Mouse (Mus musculus) ES-E14 (cell line): ENCODE measurements around the gene Slc28a1. TPM values are rescaled to one million over a fixed set of nuclear protein-coding genes. Genes with fewer than 3 reads are reported as not detected.
"Not testable (repeated sequence)": the region's sequence is repeated elsewhere in the genome, so short reads cannot be mapped to it uniquely, and the experiment has no call there.

ENCODE experiments used
- DNase-seq: peaks from one replicate; pipeline ENCODE4 v3.0.0-alpha.2; 2013; ENCODE audit warnings: low read depth, low spot score
- H3K27ac ChIP-seq: 2 replicates; pipeline ENCODE4 v1.5.1; 2012; ENCODE audit warnings: low read depth, mild to moderate bottlenecking, low read length, moderate library complexity, mixed read lengths; ENCODE audit not compliant: poor library complexity, insufficient read depth, severe bottlenecking
- H3K36me3 ChIP-seq: 2 replicates; pipeline ENCODE4 v1.6.1; 2012; ENCODE audit warnings: mild to moderate bottlenecking, low read length, moderate library complexity, mixed read lengths; ENCODE audit not compliant: control insufficient read depth, poor library complexity, insufficient read depth, severe bottlenecking
- H3K4me1 ChIP-seq, 2 experiments: fragments of 150-350 bp in 1 of 2; sonication (generic) in 1 of 2; 2 replicates each; pipeline ENCODE4 v1.6.1; 2012; ENCODE audit warnings: low read length in 2 of 2, mild to moderate bottlenecking in 1 of 2, mixed read lengths in 1 of 2; ENCODE audit not compliant: control insufficient read depth in 2 of 2, insufficient read depth in 2 of 2, poor library complexity in 1 of 2
- H3K4me3 ChIP-seq, 2 experiments: fragments of 150-350 bp in 1 of 2; sonication (generic) in 1 of 2; 2 replicates each; pipeline ENCODE4 v1.5.1; 2012; ENCODE audit warnings: low read length in 2 of 2, low read depth in 1 of 2, mild to moderate bottlenecking in 1 of 2, mixed read lengths in 1 of 2; ENCODE audit not compliant: insufficient read depth in 1 of 2, poor library complexity in 1 of 2, severe bottlenecking in 1 of 2
- H3K9ac ChIP-seq: 2 replicates; pipeline ENCODE4 v1.6.1; 2012; ENCODE audit warnings: low read depth, mild to moderate bottlenecking, low read length, mixed read lengths; ENCODE audit not compliant: poor library complexity, insufficient read depth, severe bottlenecking
- H3K9me3 ChIP-seq: fragments of 150-350 bp; sonication (generic); 2 replicates; pipeline ENCODE4 v1.6.1; 2012; ENCODE audit warnings: low read depth, mild to moderate bottlenecking, low read length; ENCODE audit not compliant: control insufficient read depth, insufficient read depth
- CHD2 ChIP-seq: IDR thresholded peaks from 2 replicates; pipeline ENCODE4 v1.6.1; 2014; ENCODE audit warnings: mild to moderate bottlenecking, low read depth, low read length, inconsistent platforms
- HCFC1 ChIP-seq: IDR thresholded peaks from 2 replicates; pipeline ENCODE4 v1.6.1; 2012; ENCODE audit warnings: low read length, inconsistent platforms, borderline replicate concordance; ENCODE audit not compliant: insufficient read depth
- MAFK ChIP-seq: IDR thresholded peaks from 2 replicates; pipeline ENCODE4 v1.6.1; 2014; ENCODE audit warnings: mild to moderate bottlenecking, low read depth, low read length, inconsistent platforms; ENCODE audit not compliant: insufficient read depth
- ZC3H11A ChIP-seq: IDR thresholded peaks from 2 replicates; pipeline ENCODE4 v1.6.1; 2012; ENCODE audit warnings: low read depth, mild to moderate bottlenecking, inconsistent platforms, low read length, borderline replicate concordance
- ZNF384 ChIP-seq: IDR thresholded peaks from 2 replicates; pipeline ENCODE4 v1.6.1; 2012; ENCODE audit warnings: low read depth, low read length, inconsistent platforms
- in situ Hi-C, 2 experiments: fragments of 600-800 bp; cut with MboI; formaldehyde crosslinking; loops; one replicate each; pipeline ENCODE4 v1.15.1; 2025; ENCODE audit warnings: low sequenced_read_pairs in 2 of 2, inconsistent platforms in 1 of 2; ENCODE audit not compliant: unreplicated experiment in 2 of 2
- total RNA-seq: library from RNA; depleted of rRNA; stranded (reverse); fragments of 300-350 nt; gene quantifications from 2 replicates; pipeline ENCODE4 v1.2.3, GENCODE M21; 2012

Gene Slc28a1
- total RNA-seq, 1 experiment = 44.8 TPM

- no peak for TF ChIP-seq CHD2
- TF ChIP-seq MAFK = no peak
- TF ChIP-seq ZC3H11A = no peak
- TF ChIP-seq ZNF384 = no peak
- no peak for TF ChIP-seq HCFC1
- Histone ChIP-seq H3K4me3 (no peak overlapping the region), H3K36me3 (peaks cover 3% of the 10 kb centered on the region), H3K9ac (no peak overlapping the region), H3K4me1 (peaks cover 10 to 14% of the 10 kb centered on the region in 2 experiments), H3K9me3 (no peaks in the 10 kb centered on the region), H3K27ac (no peak overlapping the region)
- in situ Hi-C loops = no loop called here
- no peak for DNase-seq
Observed at GRCm38 (mm10) chr7:81139671-81140404, 25.2 kb downstream of the Slc28a1 start.

DNA sequence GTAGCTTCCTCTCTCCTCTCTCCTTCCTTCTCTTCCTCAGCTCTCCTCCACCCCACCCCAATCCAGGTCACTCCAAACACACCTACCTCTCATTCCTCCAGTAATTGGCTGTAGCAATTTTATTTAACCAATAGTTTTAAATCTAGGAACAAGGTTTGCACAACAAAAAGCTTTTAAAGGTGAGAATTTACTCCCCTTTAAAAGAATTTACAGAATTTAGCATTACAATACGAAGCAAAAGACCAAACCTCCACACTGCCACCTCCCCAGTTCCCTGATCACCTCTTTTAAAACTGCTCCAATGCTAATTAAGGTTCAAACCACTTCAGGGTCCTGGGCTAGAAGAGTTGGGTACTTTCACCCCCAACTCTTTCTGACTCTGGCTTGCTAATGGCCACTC is 26.9 kb downstream of the Slc28a1 start:
- H3K9me3 ChIP-seq = no peaks in the 10 kb centered on the region
- TF ChIP-seq HCFC1 (no peak), ZC3H11A (no peak), MAFK (no peak), ZNF384 (no peak), CHD2 (no peak)
- in situ Hi-C loops = no loop called here
- H3K9ac ChIP-seq = peak overlapping the region; percentile 58
- DNase-seq = peak; percentile 62
- peak overlapping the region; percentile 26 to 64 for H3K4me3 ChIP-seq
- peaks cover 10 to 14% of the 10 kb centered on the region in 2 experiments for H3K4me1 ChIP-seq
- peaks cover 4% of the 10 kb centered on the region for H3K36me3 ChIP-seq
- peak overlapping the region; percentile 94 for H3K27ac ChIP-seq

DNA sequence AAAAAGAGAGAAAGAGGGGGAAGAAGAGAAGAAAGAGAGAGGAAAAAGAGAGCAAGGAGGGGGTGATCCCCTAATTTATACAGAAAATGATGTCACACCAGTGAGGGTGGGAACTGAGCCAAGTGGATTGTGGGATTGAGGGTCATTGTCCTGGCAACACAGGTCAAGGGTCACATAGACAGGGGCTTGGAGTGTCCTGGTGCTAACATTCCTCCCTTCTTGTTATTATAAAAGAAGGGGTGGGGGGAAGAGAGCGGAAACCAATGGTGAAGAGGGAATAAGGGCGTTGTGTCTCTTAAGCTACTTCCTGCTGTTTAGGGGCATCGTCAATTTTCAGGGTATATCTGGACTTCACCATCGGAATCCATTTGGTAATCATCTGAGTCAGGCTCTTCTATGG is 28.5 kb downstream of the Slc28a1 start:
- in situ Hi-C loops = not testable (repeated sequence)
- Histone ChIP-seq H3K9ac (peak overlapping the region; percentile 50; the same call in 1 of the 2 replicates), H3K4me3 (peak overlapping the region; percentile 21 to 30)

DNA sequence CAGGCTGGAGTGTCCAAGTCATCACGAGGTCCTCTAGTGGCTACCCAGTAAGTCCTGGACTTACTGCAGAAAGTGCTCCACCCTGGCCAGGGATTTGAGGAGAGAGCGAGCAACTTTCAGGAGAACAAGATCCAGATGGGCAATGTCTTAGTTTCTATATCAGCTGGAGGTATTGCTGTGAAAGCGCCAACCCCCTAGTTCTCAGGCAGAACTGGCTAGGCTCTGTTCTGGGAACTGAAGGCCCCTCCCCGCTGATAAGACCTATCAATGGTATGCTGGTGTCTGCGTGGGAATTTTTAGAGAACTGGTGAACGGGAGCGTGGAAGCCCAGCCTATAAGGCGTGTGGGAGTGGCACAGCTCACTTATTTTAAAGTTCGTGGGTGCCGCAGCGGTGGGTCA is 35.2 kb downstream of the Slc28a1 start:
- in situ Hi-C loops = loop anchor here (10.0 to 25.0 kb wide), 2 partner anchors 188 to 265 kb away; partner anchors contain the start of gene Rps17 (in 1 of the 2)

More for the DNA sequence above, 28.5 kb downstream of the Slc28a1 start:
- not testable (repeated sequence) for H3K4me1 ChIP-seq, H3K27ac ChIP-seq, H3K9me3 ChIP-seq, H3K36me3 ChIP-seq, DNase-seq

GRCm38 (mm10) chr7:81151216-81151615 is 36.6 kb downstream of the Slc28a1 start:
- Histone ChIP-seq H3K36me3 (peaks cover 6% of the 10 kb centered on the region; the same call in 1 of the 2 replicates), H3K4me3 (peak overlapping the region; percentile 69 to 74), H3K27ac (peak overlapping the region; percentile 85), H3K4me1 (peaks cover 5 to 8% of the 10 kb centered on the region in 2 experiments; a peak in 3 of 4 replicates), H3K9ac (peak overlapping the region; percentile 80), H3K9me3 (no peaks in the 10 kb centered on the region)
- in situ Hi-C loops = loop anchor here (10.0 to 25.0 kb wide), 2 partner anchors 186 to 266 kb away; partner anchors contain the start of gene Rps17 (in 1 of the 2)
- 0 out of 2 replicates have a peak, but pooled peaks have one; percentile 38 for TF ChIP-seq CHD2
- TF ChIP-seq HCFC1 = no peak; the same call in 1 of the 2 replicates
- TF ChIP-seq ZC3H11A = no peak
- no peak for DNase-seq

More for the DNA sequence above, 35.2 kb downstream of the Slc28a1 start:
- Histone ChIP-seq H3K9me3 (no peaks in the 10 kb centered on the region), H3K4me3 (peak overlapping the region; percentile 69 to 74), H3K9ac (peak overlapping the region; percentile 80), H3K36me3 (peaks cover 2% of the 10 kb centered on the region; the same call in 1 of the 2 replicates), H3K4me1 (peaks cover 4 to 8% of the 10 kb centered on the region in 2 experiments), H3K27ac (peak overlapping the region; percentile 27)
- DNase-seq = no peak
- TF ChIP-seq ZC3H11A = no peak
- no peak for TF ChIP-seq CHD2
